Mouse (Mus musculus) ovary, adult 18-20 months (tissue): ENCODE measurements around the gene 1700021F05Rik.
"Not testable (repeated sequence)": the region's sequence is repeated elsewhere in the genome, so short reads cannot be mapped to it uniquely, and the experiment has no call there.

Experiments
- DNase-seq: peaks from one replicate; pipeline ENCODE4 v3.0.0; 2022; ENCODE audit warnings: low spot score, mixed read lengths

Gene 1700021F05Rik

GRCm38 (mm10) chr10:43538831-43539230 lies 2.0 kb downstream of the 1700021F05Rik start:
- DNase-seq: no peak

DNA sequence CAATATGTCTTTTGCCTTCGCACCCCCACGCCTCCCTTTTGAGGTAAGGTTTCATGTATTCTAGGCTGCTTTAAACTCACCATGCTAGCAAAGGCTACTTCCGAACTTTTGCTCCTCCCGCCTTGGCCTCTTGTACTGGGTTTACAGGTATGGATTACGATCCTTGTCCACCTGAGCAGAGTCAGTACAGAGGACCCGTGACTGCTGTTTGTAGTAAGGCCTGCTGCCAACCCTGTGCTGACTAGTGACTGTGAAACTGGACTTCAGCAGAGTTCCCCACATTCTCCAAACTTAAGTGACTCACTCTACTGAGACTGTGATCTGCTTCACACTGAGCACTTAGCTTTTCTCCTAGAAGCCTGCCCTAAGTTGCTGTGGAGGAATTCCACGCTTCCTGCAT lies 3.1 kb downstream of the 1700021F05Rik start:
- no peak for DNase-seq

DNA sequence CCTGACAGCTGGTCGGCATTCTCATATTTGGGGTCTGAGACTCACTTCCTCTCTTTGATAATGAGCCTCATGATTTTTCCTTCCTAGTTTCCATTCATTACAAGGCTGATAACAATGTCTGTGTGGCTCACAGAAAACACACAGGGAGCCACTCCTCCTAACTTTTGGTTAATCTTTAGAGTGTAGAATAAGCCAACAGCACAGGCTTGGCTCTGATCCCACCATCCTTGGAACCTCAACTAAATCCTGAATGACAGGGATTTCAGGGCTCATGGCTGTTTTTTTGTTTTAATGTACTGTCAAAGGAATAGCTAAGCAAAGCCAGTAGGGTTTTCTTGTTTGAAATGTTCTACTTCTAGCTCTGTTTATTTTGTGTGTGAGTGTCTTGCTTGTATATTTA lies 6.4 kb downstream of the 1700021F05Rik start:
- no peak for DNase-seq

DNA sequence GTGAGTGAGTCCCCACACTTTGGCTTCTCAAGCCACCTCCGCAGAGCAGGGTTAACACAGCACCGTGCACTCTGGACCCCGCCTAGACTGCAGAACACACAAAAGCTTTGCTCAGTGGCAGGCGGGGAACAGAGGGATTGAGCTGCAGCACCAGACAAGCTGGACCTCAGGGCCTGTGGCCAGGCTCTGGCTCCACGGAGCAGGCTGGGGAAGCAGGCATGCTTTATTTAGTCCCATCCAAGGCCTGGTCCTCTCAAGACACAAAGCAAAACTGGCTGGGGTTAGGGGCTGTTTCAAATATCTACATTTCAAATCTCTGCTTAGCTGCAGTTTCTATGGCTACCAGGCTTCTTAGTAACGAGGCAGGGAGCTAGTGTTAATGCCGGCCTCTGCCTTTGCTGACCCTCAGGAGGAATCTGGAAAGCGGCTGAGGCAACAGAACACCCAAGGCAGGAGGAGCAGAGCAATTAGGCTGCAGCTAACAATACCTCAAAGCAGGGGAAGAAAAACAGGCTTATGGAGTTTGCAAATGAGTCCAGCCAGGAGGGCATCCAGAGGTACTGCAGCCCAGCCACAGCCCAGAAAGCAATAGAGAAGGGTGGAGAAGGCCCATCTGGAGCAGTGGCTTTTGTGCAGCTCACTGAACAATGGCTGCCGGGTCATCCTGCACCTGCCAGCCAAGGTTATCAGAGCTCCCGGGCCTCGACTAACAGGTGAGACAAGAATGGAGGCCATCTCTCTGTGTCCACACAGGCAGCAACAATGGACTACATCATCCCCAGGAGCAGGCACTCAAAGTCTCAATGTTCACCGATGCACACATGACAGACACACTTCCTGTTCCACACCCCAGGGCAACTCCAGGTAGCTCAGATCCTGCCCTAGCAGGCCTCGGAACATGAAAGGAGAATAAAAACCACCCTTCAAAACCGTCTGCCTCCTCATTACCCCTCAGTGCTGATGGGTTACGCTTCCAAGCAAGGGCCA lies 13.2 kb downstream of the 1700021F05Rik start:
- DNase-seq: no peak

GRCm38 (mm10) chr10:43523931-43524330 lies 16.9 kb downstream of the 1700021F05Rik start, which contains the start of gene Gm9803:
Gene Gm9803 (plus strand): TSS chr10:43524084.
- not testable (repeated sequence) for DNase-seq

GRCm38 (mm10) chr10:43519977-43520376 lies 20.8 kb downstream of the 1700021F05Rik start:
- no peak for DNase-seq

- no peak for DNase-seq
These were observed 22.4 kb downstream of the 1700021F05Rik start for GRCm38 (mm10) chr10:43518368-43518767.

DNA sequence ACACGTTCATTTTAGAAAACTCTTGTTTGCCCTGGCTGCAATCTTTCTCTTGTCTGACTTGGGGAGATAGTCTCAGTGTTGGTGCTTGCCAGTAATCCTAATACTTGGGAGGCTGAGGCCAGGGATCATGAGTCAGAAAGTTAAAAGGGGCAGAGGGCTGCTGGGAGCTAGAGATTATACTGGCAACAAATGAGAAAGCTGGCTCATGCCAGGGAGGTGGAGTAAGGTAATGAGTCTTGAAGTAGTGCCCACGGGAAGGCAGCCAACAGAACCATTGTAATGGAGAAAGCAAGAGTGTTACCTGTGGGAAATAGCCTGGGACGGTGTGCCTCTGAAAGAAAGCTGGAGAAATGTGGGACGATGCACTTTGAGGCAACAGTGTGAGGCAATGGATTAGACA lies 23.0 kb downstream of the 1700021F05Rik start:
- DNase-seq: peak; percentile 12

DNA sequence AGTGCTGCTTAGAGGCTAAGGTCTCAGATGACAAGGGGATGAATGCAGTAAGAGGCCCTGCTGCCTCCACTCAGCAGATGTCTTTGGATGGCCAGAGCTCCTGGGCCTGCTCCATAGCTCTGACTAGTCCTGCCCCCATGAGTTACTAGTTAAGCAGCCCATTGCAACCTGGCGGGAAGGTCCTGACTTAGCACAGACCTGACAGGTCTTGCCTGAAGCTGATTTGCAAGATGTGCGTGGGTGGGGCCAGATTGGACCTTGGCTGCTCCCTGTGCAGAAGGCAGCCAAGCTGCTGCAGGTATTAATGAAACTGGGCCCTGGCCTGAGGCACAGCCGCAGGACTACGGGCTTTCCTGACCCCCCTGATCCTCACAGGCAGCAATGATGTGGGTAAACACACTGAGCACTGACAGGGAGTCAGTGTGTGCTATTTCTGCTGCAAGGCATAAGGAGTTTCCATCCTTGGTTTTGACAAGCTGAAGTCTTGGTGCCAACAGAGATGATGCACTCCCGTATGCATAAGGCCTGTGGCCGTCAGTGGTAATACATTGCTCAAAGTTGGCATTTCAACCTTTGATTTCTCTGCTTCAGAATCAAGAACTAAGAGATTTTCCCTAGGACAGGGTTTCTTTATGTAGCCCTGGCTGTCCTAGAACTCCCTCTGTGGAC lies 23.7 kb downstream of the 1700021F05Rik start:
- DNase-seq: no peak

- DNase-seq: no peak
These were observed 27.8 kb downstream of the 1700021F05Rik start for GRCm38 (mm10) chr10:43512976-43513375.

DNA sequence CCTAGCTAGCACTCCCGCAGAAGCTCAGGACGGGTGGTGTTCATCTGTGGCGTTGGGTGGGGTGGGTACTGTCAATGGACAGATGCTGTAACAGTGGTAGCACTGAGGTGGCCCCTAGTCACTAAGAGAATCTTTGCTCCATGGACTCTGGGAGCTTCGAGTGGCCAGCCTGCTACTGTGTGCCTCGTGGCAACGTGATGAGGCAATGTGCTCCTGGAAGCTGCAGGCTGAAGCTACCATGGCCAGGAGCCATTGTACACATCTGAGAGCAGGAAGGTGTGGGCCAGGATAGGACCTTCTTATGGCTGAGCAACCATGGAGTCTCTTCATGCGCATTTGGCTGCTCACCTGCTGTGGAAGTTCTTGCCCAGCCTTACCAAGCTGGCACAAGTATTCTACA lies 31.6 kb downstream of the 1700021F05Rik start:
- no peak for DNase-seq

DNA sequence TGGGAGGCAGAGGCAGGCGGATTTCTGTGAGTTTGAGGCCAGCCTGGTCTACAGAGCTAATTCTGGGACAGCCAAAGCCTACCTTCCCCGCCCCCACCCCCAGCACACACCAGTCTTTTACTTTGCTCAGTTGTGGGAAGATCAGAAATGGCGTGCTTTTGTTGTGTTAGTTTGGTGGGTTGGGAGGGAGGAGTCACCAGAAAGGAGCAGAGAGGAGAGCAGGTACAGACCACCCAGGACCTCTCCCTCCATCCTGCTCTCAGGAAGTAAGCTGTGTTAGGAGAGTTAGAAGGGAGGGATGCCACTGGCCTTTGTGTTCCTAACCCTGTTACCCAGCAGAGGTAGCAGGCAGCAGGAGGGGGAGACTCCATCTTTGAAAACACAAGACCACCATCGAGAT lies 33.7 kb downstream of the 1700021F05Rik start:
- DNase-seq: no peak

- DNase-seq: no peak
These were observed 36.5 kb downstream of the 1700021F05Rik start for GRCm38 (mm10) chr10:43504291-43504690.

DNA sequence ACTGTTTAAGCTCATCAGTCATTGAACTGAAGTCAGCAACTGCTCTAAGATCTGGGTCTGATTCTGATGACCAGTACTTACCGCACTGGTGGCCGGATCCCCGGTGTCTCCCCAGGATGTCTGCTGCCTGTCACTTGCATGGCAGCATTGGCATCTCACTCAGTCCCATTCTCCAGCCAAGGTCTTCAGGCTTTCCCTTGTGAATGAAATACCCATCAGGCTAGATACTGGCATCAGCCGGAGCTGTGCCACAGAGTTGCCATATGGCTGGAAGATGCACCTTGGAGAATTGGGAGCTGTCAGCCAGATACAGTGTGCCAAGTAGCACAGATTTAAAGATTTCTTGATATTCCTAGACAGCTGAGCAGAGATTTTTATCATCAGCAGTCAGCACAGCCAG lies 38.2 kb downstream of the 1700021F05Rik start:
- DNase-seq: no peak

DNA sequence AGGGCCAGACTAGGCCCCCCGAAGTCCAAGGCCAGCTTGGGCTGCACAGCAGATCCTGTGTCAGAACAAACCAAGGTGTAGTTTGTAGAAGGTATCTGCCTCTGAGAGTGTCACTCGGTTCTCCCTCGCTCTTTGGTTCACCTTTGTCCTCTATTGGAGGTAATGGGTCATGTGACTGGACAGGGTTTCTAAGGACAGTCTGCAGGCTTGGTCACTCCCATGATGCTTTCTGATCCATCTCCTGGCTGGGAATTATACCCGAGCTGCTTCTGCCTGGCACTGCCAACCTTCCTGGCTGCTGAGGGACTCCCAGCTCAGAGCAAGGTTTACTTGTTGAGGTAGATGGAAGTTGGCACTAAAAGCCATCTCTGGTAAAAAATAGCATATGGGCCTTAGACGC lies 49.9 kb downstream of the 1700021F05Rik start:
- DNase-seq: no peak

DNA sequence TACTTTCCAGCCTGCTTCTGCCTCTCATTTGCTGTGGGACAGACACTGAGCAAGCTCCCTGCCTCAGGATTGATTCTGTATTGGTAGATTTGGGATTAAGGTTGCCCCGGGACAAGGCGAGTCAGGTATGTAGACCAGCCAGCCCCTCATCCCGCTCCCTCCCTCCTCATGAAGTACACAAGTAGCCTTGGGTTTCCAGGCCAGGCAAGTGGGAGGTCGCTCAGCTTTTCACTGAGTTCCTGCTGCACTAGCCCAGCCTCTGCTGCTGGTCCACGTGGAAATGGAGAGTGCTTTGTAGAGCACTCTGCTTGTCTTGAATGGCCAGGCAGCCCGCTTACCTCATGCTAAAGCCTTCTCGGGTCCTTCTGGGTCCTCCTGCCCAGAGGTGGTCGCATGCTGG lies 50.8 kb downstream of the 1700021F05Rik start:
- DNase-seq: no peak

GRCm38 (mm10) chr10:43489550-43489949 lies 51.2 kb downstream of the 1700021F05Rik start:
- no peak for DNase-seq

GRCm38 (mm10) chr10:43489139-43489538 lies 51.7 kb downstream of the 1700021F05Rik start:
- no peak for DNase-seq

DNA sequence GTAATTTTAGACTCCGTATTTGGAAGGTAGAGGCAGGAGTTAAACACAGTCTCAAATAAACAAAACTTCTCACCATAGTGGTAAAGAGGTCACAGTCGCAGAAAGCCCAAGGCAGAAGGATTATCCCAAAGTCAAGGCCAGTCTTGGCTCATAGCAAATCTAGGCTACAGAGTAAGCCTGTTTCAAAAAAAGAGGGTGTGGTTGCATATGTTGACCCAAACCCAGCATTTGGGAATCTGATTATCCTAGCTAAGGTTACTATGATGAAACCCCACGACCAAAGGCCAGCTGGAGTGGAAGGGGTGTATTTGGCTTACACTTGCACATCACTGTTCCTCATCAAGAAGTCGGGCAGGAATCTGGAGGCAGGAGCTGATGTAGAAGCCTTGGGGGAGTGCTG lies 52.5 kb downstream of the 1700021F05Rik start:
- DNase-seq: no peak

- no peak for DNase-seq
These were observed 53.3 kb downstream of the 1700021F05Rik start for GRCm38 (mm10) chr10:43487441-43488010.

DNA sequence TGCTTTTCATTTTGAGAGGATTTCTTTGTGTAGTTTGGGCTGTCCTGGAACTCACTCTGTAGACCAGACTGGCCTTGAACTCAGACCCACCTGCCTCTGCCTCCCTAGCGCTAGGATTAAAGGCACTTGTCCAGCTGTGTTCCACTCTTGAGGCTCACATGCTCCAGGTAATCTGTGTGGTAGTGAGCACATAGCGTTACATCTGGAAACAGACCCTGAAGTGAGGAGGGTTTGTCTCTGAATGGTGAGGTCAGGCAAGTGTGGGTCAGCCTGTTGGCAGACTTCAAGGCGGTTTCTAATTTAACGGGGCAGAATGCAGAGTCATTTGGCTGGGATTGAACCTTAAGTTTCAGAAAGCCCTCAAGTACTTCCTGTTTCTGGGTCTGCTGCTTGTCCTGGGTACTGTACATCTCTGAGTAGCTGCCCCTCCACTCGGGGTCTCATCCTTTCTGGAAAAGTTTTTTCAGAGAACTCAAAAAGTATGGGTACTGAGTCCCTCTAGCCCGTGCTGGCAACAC lies 55.0 kb downstream of the 1700021F05Rik start:
- DNase-seq: no peak

DNA sequence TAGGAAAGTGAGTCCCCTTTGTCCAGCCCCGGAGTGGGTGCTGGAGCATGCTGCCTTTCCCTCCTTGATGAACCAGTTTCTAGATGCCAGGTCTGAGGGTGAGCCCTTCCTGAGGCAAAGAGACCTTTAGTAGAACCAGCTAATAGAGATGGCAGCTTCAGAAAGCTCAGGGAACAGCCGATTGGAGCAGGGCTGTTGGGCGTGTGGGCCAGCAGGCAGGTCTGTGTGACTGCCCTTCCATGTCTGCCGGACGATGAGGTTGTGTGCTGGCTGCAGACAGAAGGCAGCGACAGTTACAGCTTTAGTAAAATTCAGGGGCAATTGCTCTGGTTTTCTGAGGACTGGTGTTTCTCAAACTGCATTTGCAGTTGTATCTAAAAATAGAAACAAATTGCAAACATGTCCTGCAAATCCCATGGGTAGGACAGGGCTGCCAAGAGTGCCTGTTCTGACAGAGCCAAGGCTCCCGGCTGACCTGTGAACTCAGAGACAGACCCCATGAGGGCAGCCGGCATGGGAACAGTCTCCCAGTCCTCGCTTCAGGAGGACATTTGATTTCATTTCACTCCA lies 57.3 kb downstream of the 1700021F05Rik start:
- DNase-seq: no peak
